Mouse (Mus musculus): Measurements from ENCODE around the gene E130308A19Rik. TPM values are rescaled to one million over a fixed set of nuclear protein-coding genes. Genes with fewer than 3 reads are reported as not detected.

The E130308A19Rik gene
- total and polyA plus RNA-seq, 3 experiments, result 2.4 to 3.4 (median 3.1) TPM

GRCm38 (mm10) chr4:59782853-59783684, 157.1 kb downstream of the E130308A19Rik start:
- peak; percentile 81 for DNase-seq (ENCODE audit: extremely low read depth)
- H3K27me3 ChIP-seq (replicated peaks), result no peaks in the 10 kb centered on the region
- in situ Hi-C loops (cut with MboI; ENCODE audit: low pct_ligation_motif_present, low pct_unique_long_range_greater_than_20kb, low sequenced_read_pairs) (no loop called here), dilution Hi-C loops (cut with MboI; ENCODE audit: extremely low pct_ligation_motif_present, extremely low pct_unique_long_range_greater_than_20kb, low sequenced_read_pairs) (no loop called here)
- H3K27ac ChIP-seq (ENCODE audit: insufficient read depth, low read depth), result peak overlapping the region; percentile 14; the same call in 1 of the 2 replicates
- peaks cover 6 to 26% of the 10 kb centered on the region in 2 experiments for H3K36me3 ChIP-seq (replicated peaks in 1 of 2; ENCODE audit: control insufficient read depth in 1 of 2, insufficient read depth in 1 of 2, low read length in 1 of 2)
- peak overlapping the region; percentile 86 to 91 (median 90) for H3K4me3 ChIP-seq (replicated peaks in 1 of 3; ENCODE audit: low read depth in 2 of 3, low read length in 2 of 3, poor library complexity in 1 of 3)
- no peaks in the 10 kb centered on the region for H3K9me3 ChIP-seq (replicated peaks; ENCODE audit: low read length)
- H3K4me2 ChIP-seq (ENCODE audit: insufficient read depth, low read depth, poor library complexity, severe bottlenecking), result peak overlapping the region; percentile 31
- peak; percentile 24; the same call in 1 of the 2 replicates for TF ChIP-seq JUN (IDR thresholded peaks at IDR 0.05; ENCODE audit: insufficient read depth, low read depth, low read length)
- TF ChIP-seq EP300 (IDR thresholded peaks at IDR 0.05; ENCODE audit: low read length), result peak; percentile 48; the same call in 1 of the 2 replicates
- TF ChIP-seq MYC (IDR thresholded peaks at IDR 0.05; ENCODE audit: low read depth, low read length), result peak; percentile 59; the same call in 1 of the 2 replicates
- no peak for TF ChIP-seq MAFK (IDR thresholded peaks at IDR 0.05; ENCODE audit: insufficient replicate concordance, low read length)
- TF ChIP-seq MXI1 (IDR thresholded peaks at IDR 0.05; ENCODE audit: low read depth, low read length), result peak; percentile 36; the same call in 1 of the 2 replicates
- 0 out of 2 replicates have a peak, but pooled peaks have one; percentile 8 for TF ChIP-seq NELFE (IDR thresholded peaks at IDR 0.05; ENCODE audit: low read depth, low read length)
- TF ChIP-seq ELF1 (IDR thresholded peaks at IDR 0.05; ENCODE audit: low read depth, low read length), result peak; percentile 35; the same call in 1 of the 2 replicates
- TF ChIP-seq KAT2A (IDR thresholded peaks at IDR 0.05; ENCODE audit: insufficient replicate concordance, low read length), result no peak
- no peak for TF ChIP-seq TCF12 (IDR thresholded peaks at IDR 0.05; ENCODE audit: low read depth, low read length)
- peak; percentile 72 for TF ChIP-seq BHLHE40 (IDR thresholded peaks at IDR 0.05; ENCODE audit: low read depth, low read length)
- TF ChIP-seq POLR2A (IDR thresholded peaks at IDR 0.05; ENCODE audit: low read depth, low read length), result no peak
- peak; percentile 66 for TF ChIP-seq JUND (conservative IDR thresholded peaks at IDR 0.05; ENCODE audit: low read depth, low read length)
- TF ChIP-seq IRF4 (IDR thresholded peaks at IDR 0.05; ENCODE audit: low read depth, low read length), result peak; percentile 88
- H3K79me2 ChIP-seq (replicated peaks; ENCODE audit: control insufficient read depth, extremely low read depth, insufficient read depth, poor library complexity, severe bottlenecking), result peaks cover 47% of the 10 kb centered on the region
- H3K4me1 ChIP-seq (ENCODE audit: control insufficient read depth in 1 of 2, insufficient read depth in 2 of 2), result peaks cover 6 to 21% of the 10 kb centered on the region in 2 experiments
- peak overlapping the region; percentile 49 for H3K9ac ChIP-seq (ENCODE audit: insufficient read depth, low read depth)

GRCm38 (mm10) chr4:59783685-59784279, 157.8 kb downstream of the E130308A19Rik start:
- peak; percentile 100 for DNase-seq (ENCODE audit: extremely low read depth)
- H3K79me2 ChIP-seq (replicated peaks; ENCODE audit: control insufficient read depth, extremely low read depth, insufficient read depth, poor library complexity, severe bottlenecking), result peaks cover 40% of the 10 kb centered on the region
- peak overlapping the region; percentile 86 to 91 (median 90) for H3K4me3 ChIP-seq (replicated peaks in 1 of 3; ENCODE audit: low read depth in 2 of 3, low read length in 2 of 3, poor library complexity in 1 of 3)
- H3K9ac ChIP-seq (ENCODE audit: insufficient read depth, low read depth), result peak overlapping the region; percentile 49
- no peaks in the 10 kb centered on the region for H3K9me3 ChIP-seq (replicated peaks; ENCODE audit: low read length)
- peaks cover 6 to 23% of the 10 kb centered on the region in 2 experiments for H3K36me3 ChIP-seq (replicated peaks in 1 of 2; ENCODE audit: control insufficient read depth in 1 of 2, insufficient read depth in 1 of 2, low read length in 1 of 2)
- dilution Hi-C loops (cut with MboI; ENCODE audit: extremely low pct_ligation_motif_present, extremely low pct_unique_long_range_greater_than_20kb, low sequenced_read_pairs) (no loop called here), in situ Hi-C loops (cut with MboI; ENCODE audit: low pct_ligation_motif_present, low pct_unique_long_range_greater_than_20kb, low sequenced_read_pairs) (no loop called here)
- H3K27ac ChIP-seq (ENCODE audit: insufficient read depth, low read depth), result peak overlapping the region; percentile 14; the same call in 1 of the 2 replicates
- no peaks in the 10 kb centered on the region for H3K27me3 ChIP-seq (replicated peaks)
- peaks cover 6 to 21% of the 10 kb centered on the region in 2 experiments for H3K4me1 ChIP-seq (ENCODE audit: control insufficient read depth in 1 of 2, insufficient read depth in 2 of 2)
- H3K4me2 ChIP-seq (ENCODE audit: insufficient read depth, low read depth, poor library complexity, severe bottlenecking), result no peak overlapping the region; the same call in 1 of the 2 replicates
- no peak for TF ChIP-seq MEF2A (IDR thresholded peaks at IDR 0.05; ENCODE audit: borderline replicate concordance, low read depth, low read length)
- TF ChIP-seq ZKSCAN1 (IDR thresholded peaks at IDR 0.05; ENCODE audit: borderline replicate concordance, low read depth, low read length), result no peak
- 0 out of 2 replicates have a peak, but pooled peaks have one; percentile 6 for TF ChIP-seq NRF1 (IDR thresholded peaks at IDR 0.05; ENCODE audit: low read depth, low read length)
- TF ChIP-seq RCOR1 (conservative IDR thresholded peaks at IDR 0.05; ENCODE audit: low read depth, low read length), result no peak
- no peak for TF ChIP-seq ZMIZ1 (IDR thresholded peaks at IDR 0.05; ENCODE audit: low read depth, low read length)
- TF ChIP-seq GABPA (IDR thresholded peaks at IDR 0.05; ENCODE audit: insufficient replicate concordance, low read depth, low read length), result no peak; the same call in 1 of the 2 replicates
- no peak for TF ChIP-seq JUND (conservative IDR thresholded peaks at IDR 0.05; ENCODE audit: low read depth, low read length)
- 0 out of 2 replicates have a peak, but pooled peaks have one; percentile 36 for TF ChIP-seq NELFE (IDR thresholded peaks at IDR 0.05; ENCODE audit: low read depth, low read length)
- no peak for TF ChIP-seq E2F4 (IDR thresholded peaks at IDR 0.05; ENCODE audit: insufficient replicate concordance, low read depth, low read length)
- TF ChIP-seq JUN (IDR thresholded peaks at IDR 0.05; ENCODE audit: insufficient read depth, low read depth, low read length), result no peak
- TF ChIP-seq KAT2A (IDR thresholded peaks at IDR 0.05; ENCODE audit: insufficient replicate concordance, low read length), result peak; percentile 94; the same call in 1 of the 2 replicates
- TF ChIP-seq USF1 (IDR thresholded peaks at IDR 0.05; ENCODE audit: low read depth, low read length), result no peak
- TF ChIP-seq ELF1 (IDR thresholded peaks at IDR 0.05; ENCODE audit: low read depth, low read length), result peak; percentile 97
- TF ChIP-seq MAFK (IDR thresholded peaks at IDR 0.05; ENCODE audit: insufficient replicate concordance, low read length), result no peak
- no peak for TF ChIP-seq POLR2AphosphoS2 (IDR thresholded peaks at IDR 0.05; ENCODE audit: low read depth, low read length)
- TF ChIP-seq IRF4 (IDR thresholded peaks at IDR 0.05; ENCODE audit: low read depth, low read length), result no peak
- no peak for TF ChIP-seq RAD21 (IDR thresholded peaks at IDR 0.05; ENCODE audit: low read depth, low read length)
- TF ChIP-seq TCF12 (IDR thresholded peaks at IDR 0.05; ENCODE audit: low read depth, low read length), result peak; percentile 57; the same call in 1 of the 2 replicates
- peak; percentile 92 for TF ChIP-seq SIN3A (IDR thresholded peaks at IDR 0.05; ENCODE audit: low read length)
- TF ChIP-seq BHLHE40 (IDR thresholded peaks at IDR 0.05; ENCODE audit: low read depth, low read length), result no peak
- TF ChIP-seq TBP (conservative IDR thresholded peaks at IDR 0.05; ENCODE audit: low read depth, low read length), result 0 out of 2 replicates have a peak, but pooled peaks have one; percentile 36
- TF ChIP-seq PAX5 (IDR thresholded peaks at IDR 0.05; ENCODE audit: low read length), result no peak

Data from CH12.LX (cell line).